Mouse (Mus musculus) heart, adult 2 months (tissue): ENCODE data around the gene Rtl3. TPM values are rescaled to one million over a fixed set of nuclear protein-coding genes. Genes with fewer than 3 reads are reported as not detected.
A peak's percentile ranks its signal among the peaks of the same experiment; 100 is the strongest.

Source experiments
- DNase-seq, 2 experiments: peaks; one replicate each; pipeline ENCODE4 v3.0.0; 2021
- H3K27ac ChIP-seq: fragments of 200-600 bp; 2 replicates; pipeline ENCODE4 v1.8.1; 2022
- H3K27me3 ChIP-seq: fragments of 200-500 bp; 2 replicates; pipeline ENCODE4 v1.6.1; 2012; ENCODE audit warnings: mild to moderate bottlenecking, low read length, inconsistent platforms, mixed read lengths; ENCODE audit not compliant: control insufficient read depth, insufficient read depth
- H3K36me3 ChIP-seq: fragments of 200-500 bp; 2 replicates; pipeline ENCODE4 v1.6.1; 2012; ENCODE audit warnings: low read length, inconsistent platforms; ENCODE audit not compliant: control insufficient read depth, insufficient read depth
- H3K4me1 ChIP-seq: fragments of 200-500 bp; 2 replicates; pipeline ENCODE4 v1.6.1; 2011; ENCODE audit warnings: low read length; ENCODE audit not compliant: control insufficient read depth, insufficient read depth
- H3K4me3 ChIP-seq: fragments of 200-600 bp; 2 replicates; pipeline ENCODE4 v1.8.1; 2022
- H3K79me2 ChIP-seq: fragments of 200-500 bp; replicated peaks from 2 replicates; pipeline ENCODE4 v1.6.1; 2012; ENCODE audit warnings: mild to moderate bottlenecking, inconsistent platforms, low read length, moderate library complexity, mixed read lengths; ENCODE audit not compliant: control insufficient read depth, insufficient read depth
- H3K9ac ChIP-seq: fragments of 200-500 bp; 2 replicates; pipeline ENCODE4 v1.6.1; 2012; ENCODE audit warnings: low read depth, mild to moderate bottlenecking, control low read depth, inconsistent platforms, low read length, mixed read lengths
- CTCF ChIP-seq: fragments of 200-600 bp; IDR thresholded peaks from 2 replicates; pipeline ENCODE4 v1.8.1; 2022; ENCODE audit warnings: antibody characterized with exemption, mild to moderate bottlenecking, moderate library complexity
- EP300 ChIP-seq: fragments of 200-500 bp; IDR thresholded peaks from 2 replicates; pipeline ENCODE4 v1.6.1; 2011; ENCODE audit warnings: low read depth, low read length, control low read depth; ENCODE audit not compliant: insufficient read depth
- POLR2A ChIP-seq: fragments of 200-500 bp; IDR thresholded peaks from 2 replicates; pipeline ENCODE4 v1.6.1; 2011; ENCODE audit warnings: mild to moderate bottlenecking, low read depth, low read length, control low read depth; ENCODE audit not compliant: insufficient read depth
- whole genome bisulfite sequencing: fragments of 180-500 bp; shearing (Covaris S2); methylation state at CpG from one replicate; pipeline ENCODE4 v1.1.7; 2018; 5-methylcytosine and 5-hydroxymethylcytosine counted together
- intact Hi-C: fragments of 180-260 bp; cut with DNase I; formaldehyde crosslinking; loops from one replicate; pipeline ENCODE4 v1.15.1; 2025
- polyA plus RNA-seq: library from polyadenylated mRNA; depleted of rRNA; stranded (reverse); fragments of >200 nt; gene quantifications from 2 replicates; pipeline ENCODE4 v1.2.3, GENCODE M21; 2012; rRNA removed
- total RNA-seq, 2 experiments: library from RNA; stranded (reverse); gene quantifications; 2 replicates each; pipeline ENCODE4 v1.2.3; 2021

The Rtl3 gene
- total and polyA plus RNA-seq, 3 experiments, result 0.47 to 1.5 (median 1.00) TPM

DNA sequence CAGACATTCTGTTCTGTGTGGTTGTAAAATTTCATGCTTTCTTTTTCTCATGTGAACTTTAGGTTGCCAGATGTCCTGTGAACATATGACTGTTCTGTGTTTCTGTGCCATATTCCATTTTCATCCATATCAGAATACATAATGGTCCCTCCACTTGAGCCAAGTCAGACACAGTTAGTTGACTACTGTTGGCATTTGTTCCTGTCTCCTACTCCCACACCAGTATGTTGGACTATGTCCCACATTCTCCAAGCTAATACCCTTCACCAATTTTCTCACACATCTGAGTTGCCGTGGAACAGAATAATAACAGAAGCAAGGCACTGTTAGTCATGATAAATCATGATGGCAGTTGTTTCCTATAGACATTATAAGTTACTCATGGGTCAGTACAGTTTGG, 9.9 kb downstream of the Rtl3 start:
- Histone ChIP-seq H3K9ac (no peak overlapping the region), H3K27me3 (no peaks in the 10 kb centered on the region), H3K4me1 (no peaks in the 10 kb centered on the region), H3K36me3 (no peaks in the 10 kb centered on the region), H3K27ac (no peak overlapping the region), H3K4me3 (no peak overlapping the region), H3K79me2 (no peaks in the 10 kb centered on the region)
- intact Hi-C loops, result no loop called here
- 44% methylated on average over 1 of the region's 1 CpGs for WGBS
- DNase-seq, result no peak
- TF ChIP-seq POLR2A, result no peak
- no peak for TF ChIP-seq EP300
- no peak for TF ChIP-seq CTCF

DNA sequence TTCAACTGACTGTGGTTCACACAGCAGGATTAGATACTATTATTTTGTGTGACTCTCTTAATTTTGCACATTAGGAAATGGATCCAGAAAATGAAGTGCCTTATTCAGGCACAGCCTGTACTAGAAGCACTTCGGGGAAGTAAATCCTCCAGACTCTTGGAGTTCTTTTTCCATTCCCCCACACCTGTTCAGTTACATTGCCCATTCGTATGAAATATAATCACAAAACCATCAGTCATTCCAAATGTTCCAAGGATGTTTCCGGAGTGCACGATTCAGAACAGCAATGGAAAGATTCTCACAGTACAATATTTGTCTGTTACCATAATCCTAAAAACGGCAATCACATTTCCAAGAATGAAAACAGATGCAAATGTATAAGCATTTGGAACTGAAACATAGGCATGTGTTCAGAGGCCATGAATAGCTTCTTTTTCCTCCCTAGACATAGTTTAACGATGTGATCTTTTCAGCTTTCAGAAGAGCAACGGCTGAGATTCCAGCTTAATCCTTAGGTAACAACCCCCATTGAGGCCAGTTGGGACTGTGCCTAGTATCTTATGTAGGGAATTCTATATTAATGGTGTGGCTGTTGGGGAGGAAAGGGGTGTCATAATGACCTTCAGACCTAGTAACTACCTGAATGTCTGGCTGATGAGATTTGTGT, 30.8 kb downstream of the Rtl3 start:
- no peaks in the 10 kb centered on the region for H3K79me2 ChIP-seq
- WGBS, result 67% methylated on average over 7 of the region's 7 CpGs
- H3K9ac ChIP-seq, result no peak overlapping the region
- intact Hi-C loops, result no loop called here
- H3K4me1 ChIP-seq, result no peaks in the 10 kb centered on the region
- DNase-seq, result no peak
- H3K36me3 ChIP-seq, result no peaks in the 10 kb centered on the region
- no peak for TF ChIP-seq EP300
- TF ChIP-seq POLR2A, result no peak
- TF ChIP-seq CTCF, result no peak
- no peak overlapping the region for H3K4me3 ChIP-seq
- no peaks in the 10 kb centered on the region for H3K27me3 ChIP-seq
- no peak overlapping the region for H3K27ac ChIP-seq

DNA sequence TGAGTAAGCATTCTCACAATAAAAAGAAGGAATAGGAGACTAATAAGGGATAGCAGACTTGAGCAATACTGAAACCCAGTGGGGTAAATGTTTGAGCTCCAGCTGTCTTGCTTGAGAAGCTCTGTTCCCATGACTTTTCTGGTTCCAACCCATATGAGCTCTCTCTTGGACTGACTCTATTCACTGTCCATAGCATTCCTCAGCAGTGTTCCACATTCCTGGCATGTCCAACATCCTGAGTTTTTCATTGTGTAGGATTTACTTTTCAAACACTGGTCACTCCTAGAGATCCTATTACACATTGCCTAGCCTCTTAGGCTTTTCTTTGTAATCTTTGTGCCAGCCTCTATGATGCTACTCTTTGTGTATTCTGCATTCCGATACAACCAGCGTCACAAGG, 36.1 kb downstream of the Rtl3 start:
- Histone ChIP-seq H3K36me3 (no peaks in the 10 kb centered on the region), H3K27me3 (no peaks in the 10 kb centered on the region), H3K27ac (no peak overlapping the region), H3K79me2 (no peaks in the 10 kb centered on the region), H3K4me3 (no peak overlapping the region), H3K9ac (no peak overlapping the region), H3K4me1 (no peaks in the 10 kb centered on the region)
- intact Hi-C loops, result no loop called here
- DNase-seq, result no peak
- no peak for TF ChIP-seq CTCF
- TF ChIP-seq EP300, result no peak
- TF ChIP-seq POLR2A, result no peak
- 79% methylated on average over 2 of the region's 2 CpGs for WGBS

DNA sequence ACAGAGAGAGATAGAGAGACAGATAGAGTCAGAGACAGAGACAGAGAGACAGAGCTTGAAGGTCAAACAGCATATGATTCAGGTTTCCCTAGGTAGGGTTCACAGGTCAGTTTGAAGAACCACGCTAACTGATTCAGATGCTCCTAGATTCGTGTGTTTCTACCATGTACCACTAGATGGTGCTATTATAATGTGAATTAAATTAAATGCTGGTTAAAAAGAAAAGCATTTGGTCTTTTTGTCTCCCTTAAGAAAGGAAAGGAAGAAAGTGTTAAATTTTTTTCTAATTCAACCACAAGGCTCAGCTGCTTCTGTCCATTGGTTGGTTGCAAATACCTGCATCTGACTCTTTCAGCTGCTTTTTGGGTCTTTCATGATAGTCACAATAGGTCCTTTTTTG, 45.8 kb downstream of the Rtl3 start:
- WGBS, result 5% methylated on average over 2 of the region's 2 CpGs
- TF ChIP-seq CTCF, result peak; percentile 71
- TF ChIP-seq EP300, result no peak
- TF ChIP-seq POLR2A, result no peak
- DNase-seq, result no peak

More for the DNA sequence above, 45.8 kb downstream of the Rtl3 start:
- no peaks in the 10 kb centered on the region for H3K79me2 ChIP-seq
- no peak overlapping the region for H3K4me3 ChIP-seq
- no peaks in the 10 kb centered on the region for H3K4me1 ChIP-seq
- no peak overlapping the region for H3K9ac ChIP-seq
- no peaks in the 10 kb centered on the region for H3K27me3 ChIP-seq
- H3K36me3 ChIP-seq, result no peaks in the 10 kb centered on the region
- intact Hi-C loops, result loop anchor here (1.0 to 2.0 kb wide), 4 partner anchors 220 to 682 kb away; no protein-coding TSS in a partner anchor
- no peak overlapping the region for H3K27ac ChIP-seq

Other genes starting within 250 kb of the Rtl3 start
- 1 to 10 TPM; 1.1 to 1.8 TPM for gene Cysltr1, start 237.0 kb downstream of the Rtl3 start, total RNA-seq
- gene Cysltr1, start 237.0 kb downstream of the Rtl3 start, polyA plus RNA-seq, result 1.0 and 3.0 TPM in 2 replicates
- under 1 TPM; 0.64 to 0.99 TPM for gene Lpar4, start 80.0 kb upstream of the Rtl3 start, total RNA-seq
- 0.55 and 1.4 TPM in 2 replicates for gene Lpar4, start 80.0 kb upstream of the Rtl3 start, polyA plus RNA-seq
- under 1 TPM; 0.21 to 0.32 TPM for gene P2ry10, start 247.8 kb upstream of the Rtl3 start, total RNA-seq
- gene P2ry10, start 247.8 kb upstream of the Rtl3 start, polyA plus RNA-seq, result 0.35 and 0.37 TPM in 2 replicates